Mouse (Mus musculus) activated CD4-positive, CD25-positive, alpha-beta regulatory T cell (primary cell): ENCODE measurements around the gene St6galnac3. TPM values are rescaled to one million over a fixed set of nuclear protein-coding genes. Genes with fewer than 3 reads are reported as not detected.

Experiments
- polyA plus RNA-seq, 2 experiments: library from polyadenylated mRNA; unstranded; fragments of 100-300 nt; shearing (Covaris generic); gene quantifications; one replicate each; pipeline ENCODE4 v1.2.1; 2017

St6galnac3 gene
- 10 to 100 TPM; 29.4 to 51.9 TPM for polyA plus RNA-seq

DNA sequence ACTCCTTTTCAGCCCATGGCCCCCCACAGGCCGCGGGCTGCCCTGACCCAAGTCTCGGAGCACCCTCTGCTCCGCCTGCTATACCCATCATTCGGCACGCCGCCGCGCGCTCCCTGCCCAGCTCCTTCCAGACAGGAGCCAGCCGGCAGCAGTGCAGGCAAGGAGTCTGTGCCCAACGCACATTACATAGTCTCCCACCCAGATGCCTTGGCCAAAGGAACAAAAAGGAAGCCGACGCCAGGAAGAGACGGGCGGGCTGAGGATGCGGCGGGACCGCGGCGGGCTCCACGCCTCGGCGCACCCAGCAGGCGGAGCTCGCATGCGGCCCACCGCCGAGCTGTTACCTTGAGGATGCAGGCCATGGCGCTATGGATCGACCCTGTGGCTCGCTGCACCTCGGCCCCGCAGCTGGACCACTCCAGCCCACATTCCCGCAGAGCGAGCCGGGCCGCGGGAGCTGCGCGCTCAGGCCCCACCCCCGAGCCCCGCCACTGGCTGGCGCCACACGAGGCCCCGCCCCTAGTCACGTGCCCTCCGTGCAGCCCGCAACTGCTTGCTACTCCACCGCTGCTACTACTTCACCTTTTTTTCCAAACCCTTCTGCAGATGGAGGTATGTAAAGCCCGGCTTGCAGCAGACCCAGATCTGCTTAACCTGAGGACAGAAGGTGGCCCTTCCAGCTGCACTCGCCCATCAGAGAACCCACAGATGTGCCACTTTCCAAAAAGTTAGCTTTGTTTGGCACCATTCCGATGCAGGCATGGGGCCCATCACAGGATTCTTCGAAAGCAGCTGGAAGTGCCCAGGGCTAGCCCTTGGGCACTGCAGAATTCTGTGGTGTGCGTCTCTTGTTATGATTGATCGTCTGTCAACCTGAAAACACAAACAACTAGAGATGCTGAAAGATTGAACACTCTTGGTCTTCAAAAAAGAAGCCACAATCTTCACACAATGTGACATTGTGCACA, at the start of gene St6galnac3:
Gene St6galnac3 (minus strand): TSS at position 474 of the 968 bp plus-strand sequence.

Other genes with a start within 250 kb of the St6galnac3 start
- gene Asb17, start 119.0 kb upstream of the St6galnac3 start, polyA plus RNA-seq, result under 1 TPM in 1 of 2 experiments, not detected in 1; 0.28 TPM
- gene Msh4, start 181.0 kb upstream of the St6galnac3 start, polyA plus RNA-seq, result under 1 TPM in 1 of 2 experiments, not detected in 1; 0.23 TPM
- gene Rabggtb, start 187.8 kb upstream of the St6galnac3 start, polyA plus RNA-seq, result 10 to 100 TPM; 27.3 to 37.0 TPM
- gene Acadm, start 219.5 kb upstream of the St6galnac3 start, polyA plus RNA-seq, result 10 to 100 TPM; 32.7 to 51.4 TPM
- gene Slc44a5, start 248.3 kb upstream of the St6galnac3 start, polyA plus RNA-seq, result not detected